Mouse (Mus musculus) lung, adult 2 months (tissue): ENCODE results near the gene Ablim1.

Source experiments
- CTCF ChIP-seq: fragments of 200-500 bp; IDR thresholded peaks from 2 replicates; pipeline ENCODE4 v1.5.1; 2011; ENCODE audit warnings: mild to moderate bottlenecking, low read length, control low read depth; ENCODE audit not compliant: insufficient read depth
- POLR2A ChIP-seq: fragments of 200-500 bp; IDR thresholded peaks from 2 replicates; pipeline ENCODE4 v1.6.1; 2011; ENCODE audit warnings: low read depth, mild to moderate bottlenecking, control low read depth, low read length, borderline replicate concordance; ENCODE audit errors: extremely low read depth

DNA sequence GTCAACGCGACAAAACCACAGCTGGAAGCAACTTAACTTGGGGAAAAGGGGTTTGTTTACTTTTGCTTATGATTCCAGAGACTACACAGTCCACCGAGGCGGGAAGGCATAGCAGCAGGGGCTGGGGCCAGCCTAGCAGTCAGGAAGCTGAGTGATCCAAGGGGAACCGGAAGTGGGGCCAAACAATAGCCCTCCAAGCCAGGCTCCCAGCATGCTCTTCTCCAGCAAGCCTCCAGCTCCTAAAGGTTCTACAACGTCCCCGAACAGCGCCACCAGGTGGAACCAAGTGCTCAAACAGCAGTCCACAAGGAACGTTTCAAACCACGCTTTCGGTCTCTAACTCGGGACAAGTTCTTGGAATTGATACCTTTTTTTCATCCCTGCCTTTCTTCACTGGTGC, 43.6 kb upstream of the Ablim1 start:
- peak; percentile 89 for TF ChIP-seq CTCF
- peak; percentile 77; the same call in 1 of the 2 replicates for TF ChIP-seq POLR2A
